Mouse (Mus musculus) intestine, embryonic 16.5 days (tissue): ENCODE data around the gene Sertad3. TPM values are rescaled to one million over a fixed set of nuclear protein-coding genes. Genes with fewer than 3 reads are reported as not detected.
A peak's percentile ranks its signal among the peaks of the same experiment; 100 is the strongest.

Experiments
- ATAC-seq: fragments of 200-750 bp; cut with Nextera tagmentation; 2 replicates; pipeline ENCODE4 v1.8.0; 2017; ENCODE audit warnings: moderate TSS enrichment, moderate library complexity
- H3K27ac ChIP-seq: fragments of 300-500 bp; sonication (generic); 2 replicates; pipeline ENCODE4 v1.5.1; 2014; ENCODE audit warnings: mild to moderate bottlenecking, low read length
- H3K27me3 ChIP-seq: fragments of 300-500 bp; sonication (generic); replicated peaks from 2 replicates; pipeline ENCODE4 v1.6.1; 2014; ENCODE audit warnings: low read length, control low read depth, mixed read lengths; ENCODE audit not compliant: control insufficient read depth, insufficient read depth
- H3K36me3 ChIP-seq: fragments of 300-500 bp; sonication (generic); 2 replicates; pipeline ENCODE4 v1.6.1; 2014; ENCODE audit warnings: low read length, control low read depth; ENCODE audit not compliant: control insufficient read depth, insufficient read depth
- H3K4me1 ChIP-seq: fragments of 300-500 bp; sonication (generic); 2 replicates; pipeline ENCODE4 v1.6.1; 2014; ENCODE audit warnings: low read length, control low read depth, mixed read lengths; ENCODE audit not compliant: control insufficient read depth, insufficient read depth
- H3K4me2 ChIP-seq: fragments of 300-500 bp; sonication (generic); 2 replicates; pipeline ENCODE4 v1.6.1; 2014; ENCODE audit warnings: low read depth, low read length, control low read depth
- H3K4me3 ChIP-seq: fragments of 300-500 bp; sonication (generic); 2 replicates; pipeline ENCODE4 v1.5.1; 2014; ENCODE audit warnings: mild to moderate bottlenecking, low read length
- H3K9ac ChIP-seq: fragments of 300-500 bp; sonication (generic); 2 replicates; pipeline ENCODE4 v1.6.1; 2014; ENCODE audit warnings: low read depth, low read length
- H3K9me3 ChIP-seq: fragments of 300-500 bp; sonication (generic); 2 replicates; pipeline ENCODE4 v1.6.1; 2016; ENCODE audit warnings: low read length, control low read depth; ENCODE audit not compliant: control insufficient read depth
- WGBS: fragments of 180-500 bp; shearing (Covaris S2); extraction: QIAGEN DNeasy Blood & Tissue Kit; methylation state at CpG from one replicate; pipeline ENCODE4 v1.1.7; 2014; 5-methylcytosine and 5-hydroxymethylcytosine counted together
- polyA plus RNA-seq: library from polyadenylated mRNA; unstranded; fragments of >200 nt; fragmentation: Nextera tagmentation; extraction: Ambion mirVana; gene quantifications from 2 replicates; pipeline ENCODE4 v1.2.1, GENCODE M21; 2015

The Sertad3 gene
- polyA plus RNA-seq, 1 experiment from 2014 or later: 27.4 TPM

DNA sequence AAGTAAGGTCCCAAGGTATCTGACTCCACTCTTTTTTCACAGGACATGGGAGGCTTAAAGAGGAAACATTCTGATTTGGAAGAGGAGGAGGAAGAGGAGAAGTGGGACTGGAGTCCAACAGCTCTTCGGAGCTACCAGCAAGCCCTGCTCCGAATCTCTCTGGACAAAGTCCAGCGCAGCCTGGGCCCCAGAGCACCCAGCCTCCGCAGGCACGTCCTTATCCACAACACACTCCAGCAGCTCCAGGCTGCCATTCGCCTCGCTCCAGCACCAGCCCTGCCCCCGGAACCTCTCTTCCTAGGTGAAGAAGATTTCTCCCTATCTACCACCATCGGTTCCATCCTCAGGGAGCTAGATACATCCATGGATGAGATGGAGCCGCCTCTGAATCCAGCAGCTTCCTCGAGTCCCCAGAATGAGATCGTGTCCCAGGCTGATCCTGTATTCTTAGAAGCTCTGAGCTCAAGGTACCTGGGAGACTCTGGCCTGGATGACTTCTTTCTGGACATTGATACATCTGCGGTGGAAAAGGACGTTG is 2.6 kb downstream of the Sertad3 start:
- Histone ChIP-seq H3K4me3 (peak overlapping the region; percentile 21), H3K27ac (peak overlapping the region; percentile 82), H3K9ac (peak overlapping the region; percentile 46), H3K27me3 (no peaks in the 10 kb centered on the region), H3K9me3 (no peaks in the 10 kb centered on the region), H3K4me2 (peak overlapping the region; percentile 32), H3K36me3 (peaks cover 7% of the 10 kb centered on the region; the same call in 1 of the 2 replicates), H3K4me1 (peaks cover 27% of the 10 kb centered on the region)
- no peak for ATAC-seq
- 86% methylated on average over 14 of the region's 14 CpGs for WGBS

DNA sequence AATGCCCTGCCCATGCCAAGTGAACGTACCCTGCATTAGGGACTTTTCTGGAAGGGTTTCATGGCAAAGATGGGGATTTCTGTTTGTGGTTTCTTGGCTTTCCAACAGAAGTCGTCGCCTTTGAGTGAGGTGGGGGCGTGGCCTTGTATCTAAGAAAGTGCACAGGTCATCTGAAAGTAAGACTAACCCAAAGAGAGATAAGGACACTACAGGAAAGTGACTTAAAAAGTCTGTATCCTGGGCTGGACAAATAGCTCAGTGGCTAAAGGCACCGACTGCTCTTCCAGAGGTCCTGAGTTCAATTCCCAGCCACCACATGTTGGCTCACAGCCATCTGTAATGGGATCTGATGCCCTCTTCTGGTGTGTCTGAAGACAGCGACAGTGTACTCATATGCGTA is 5.0 kb downstream of the Sertad3 start:
- Histone ChIP-seq H3K4me2 (0 out of 2 replicates have a peak overlapping the region, but pooled peaks have one; percentile 9), H3K4me1 (peaks cover 26% of the 10 kb centered on the region), H3K27ac (peak overlapping the region; percentile 52), H3K9me3 (no peaks in the 10 kb centered on the region), H3K27me3 (no peaks in the 10 kb centered on the region), H3K4me3 (no peak overlapping the region), H3K36me3 (peaks cover 7% of the 10 kb centered on the region; the same call in 1 of the 2 replicates), H3K9ac (no peak overlapping the region)
- ATAC-seq: no peak
- 80% methylated on average over 7 of the region's 7 CpGs for WGBS

GRCm38 (mm10) chr7:27479750-27480149 is 6.2 kb downstream of the Sertad3 start:
- Histone ChIP-seq H3K4me2 (peak overlapping the region; percentile 57), H3K9ac (0 out of 2 replicates have a peak overlapping the region, but pooled peaks have one; percentile 44), H3K36me3 (peaks cover 7% of the 10 kb centered on the region; the same call in 1 of the 2 replicates), H3K4me3 (peak overlapping the region; percentile 41), H3K27ac (peak overlapping the region; percentile 86), H3K9me3 (no peaks in the 10 kb centered on the region), H3K4me1 (peaks cover 26% of the 10 kb centered on the region), H3K27me3 (no peaks in the 10 kb centered on the region)
- WGBS: 49% methylated on average over 1 of the region's 1 CpGs
- 0 out of 2 replicates have a peak, but pooled peaks have one; percentile 8 for ATAC-seq

GRCm38 (mm10) chr7:27480506-27480905 is 6.9 kb downstream of the Sertad3 start:
- Histone ChIP-seq H3K4me3 (peak overlapping the region; percentile 41), H3K4me2 (peak overlapping the region; percentile 57), H3K27me3 (no peaks in the 10 kb centered on the region), H3K4me1 (peaks cover 23% of the 10 kb centered on the region), H3K9me3 (no peaks in the 10 kb centered on the region), H3K9ac (peak overlapping the region; percentile 64), H3K36me3 (peaks cover 7% of the 10 kb centered on the region; the same call in 1 of the 2 replicates), H3K27ac (peak overlapping the region; percentile 86)
- no peak for ATAC-seq
- WGBS: 46% methylated on average over 3 of the region's 3 CpGs

- Histone ChIP-seq H3K4me1 (peaks cover 21% of the 10 kb centered on the region), H3K9ac (peak overlapping the region; percentile 64), H3K27ac (peak overlapping the region; percentile 86), H3K4me3 (peak overlapping the region; percentile 41), H3K27me3 (no peaks in the 10 kb centered on the region), H3K4me2 (peak overlapping the region; percentile 57), H3K36me3 (peaks cover 7% of the 10 kb centered on the region; the same call in 1 of the 2 replicates), H3K9me3 (no peaks in the 10 kb centered on the region)
- WGBS: 8% methylated on average over 10 of the region's 11 CpGs
- ATAC-seq: peak; percentile 9; the same call in 1 of the 2 replicates
Observed at GRCm38 (mm10) chr7:27480927-27481626, 7.5 kb downstream of the Sertad3 start.

- Histone ChIP-seq H3K4me3 (peak overlapping the region; percentile 41), H3K4me1 (peaks cover 21% of the 10 kb centered on the region), H3K9ac (peak overlapping the region; percentile 64), H3K27me3 (no peaks in the 10 kb centered on the region), H3K36me3 (peaks cover 3% of the 10 kb centered on the region; the same call in 1 of the 2 replicates), H3K9me3 (no peaks in the 10 kb centered on the region), H3K27ac (peak overlapping the region; percentile 86), H3K4me2 (peak overlapping the region; percentile 57)
- WGBS: 0% methylated on average over 9 of the region's 12 CpGs
- ATAC-seq: peak; percentile 96
Observed at GRCm38 (mm10) chr7:27481627-27481969, 8.0 kb downstream of the Sertad3 start.

DNA sequence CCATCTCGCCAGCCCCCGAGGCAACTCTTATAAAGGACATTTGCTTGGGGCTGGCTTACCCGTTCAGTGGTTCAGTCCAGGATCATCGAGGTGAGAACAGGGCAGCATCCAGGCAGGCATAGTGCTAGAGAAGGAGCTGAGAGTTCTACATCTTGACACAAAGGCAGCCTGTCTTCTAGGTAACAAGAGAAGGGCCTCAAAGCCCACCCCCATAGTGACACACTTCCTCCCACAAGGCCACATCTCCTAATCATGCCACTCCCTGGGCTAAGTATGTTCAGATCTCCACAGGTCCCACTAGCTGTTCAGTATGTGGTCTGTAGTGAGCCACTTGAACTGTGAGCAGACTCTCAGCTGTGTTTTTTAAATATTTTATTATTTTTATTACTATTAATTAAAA is 10.3 kb downstream of the Sertad3 start:
- Histone ChIP-seq H3K4me1 (peaks cover 17% of the 10 kb centered on the region), H3K27ac (no peak overlapping the region), H3K4me2 (no peak overlapping the region), H3K4me3 (no peak overlapping the region), H3K9me3 (no peaks in the 10 kb centered on the region), H3K36me3 (no peaks in the 10 kb centered on the region), H3K27me3 (no peaks in the 10 kb centered on the region), H3K9ac (no peak overlapping the region)
- no peak for ATAC-seq
- WGBS: 84% methylated on average over 4 of the region's 4 CpGs

- peak overlapping the region; percentile 91 for H3K27ac ChIP-seq
- ATAC-seq: no peak
- H3K4me1 ChIP-seq: peaks cover 31% of the 10 kb centered on the region
- H3K4me3 ChIP-seq: peak overlapping the region; percentile 82
- H3K36me3 ChIP-seq: 0 out of 2 replicates have a peak, but pooled peaks cover 3% of the 10 kb centered on the region
- peak overlapping the region; percentile 76 for H3K4me2 ChIP-seq
- H3K9me3 ChIP-seq: no peaks in the 10 kb centered on the region
- H3K27me3 ChIP-seq: no peaks in the 10 kb centered on the region
- WGBS: 4% methylated on average over 13 of the region's 13 CpGs
- peak overlapping the region; percentile 94 for H3K9ac ChIP-seq
Observed at GRCm38 (mm10) chr7:27486102-27486769, 12.7 kb downstream of the Sertad3 start.
